ENCODE assay signal across 21 mouse cellular contexts in the genomic region with DNA sequence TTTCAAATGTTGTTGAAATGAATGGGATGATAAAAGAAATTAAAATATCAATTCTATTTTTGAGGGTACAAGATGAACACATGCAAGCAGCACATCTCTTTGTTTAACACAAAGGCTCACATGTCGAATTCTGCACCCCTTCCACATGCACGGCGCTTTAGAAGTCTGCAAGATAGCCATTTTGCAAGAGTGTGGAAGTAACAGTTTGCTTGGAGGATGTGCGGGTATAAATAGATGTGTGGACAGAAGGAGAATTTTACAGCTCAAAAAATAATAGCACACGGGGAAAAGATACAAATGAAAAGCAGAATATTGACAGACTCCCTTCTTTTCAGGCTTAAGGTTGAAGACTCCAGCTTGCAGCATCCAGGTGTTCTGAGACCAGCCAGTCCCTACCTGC. TPM values are rescaled to one million over a fixed set of nuclear protein-coding genes. Genes with fewer than 3 reads are reported as not detected.
A peak's percentile ranks its signal among the peaks of the same experiment; 100 is the strongest.
DNase-seq lines count a peak whose midpoint lies in the region; ATAC-seq lines count a peak whose summit lies in the region.
"Had no signal": no experiment of that assay in that cellular context is flagged by ENCODE, and none has a peak within 500 bp of the region (broad histone marks: within the 10 kb centered on the region; RNA-seq: fewer than 3 reads in every experiment).

No protein-coding gene starts in this region.

- no peaks in the 10 kb centered on the region for H3K36me3 ChIP-seq in forebrain, embryonic 12.5 days (replicated peaks)
- H3K36me3 ChIP-seq in forebrain, embryonic 11.5 days (ENCODE audit: control insufficient read depth, insufficient read depth, low read length) = no peaks in the 10 kb centered on the region
- no peaks in the 10 kb centered on the region for H3K36me3 ChIP-seq in neural tube, embryonic 12.5 days
- H3K36me3 ChIP-seq in midbrain, embryonic 14.5 days (ENCODE audit: control insufficient read depth, insufficient read depth, low read length) = no peaks in the 10 kb centered on the region
- H3K36me3 ChIP-seq: embryonic facial prominence, embryonic 12.5 days; limb, embryonic 15.5 days had no signal

- no peak overlapping the region for H3K27ac ChIP-seq in forebrain, embryonic 12.5 days
- no peak overlapping the region for H3K27ac ChIP-seq in forebrain, embryonic 11.5 days (ENCODE audit: low read depth, low read length)
- H3K27ac ChIP-seq in neural tube, embryonic 12.5 days = no peak overlapping the region
- peak overlapping the region; percentile 91; the same call in 1 of the 2 replicates for H3K27ac ChIP-seq in midbrain, embryonic 14.5 days (replicated peaks; ENCODE audit: low read depth, low read length)
- H3K27ac ChIP-seq: embryonic facial prominence, embryonic 12.5 days; gastrocnemius, adult 2 months; limb, embryonic 15.5 days had no signal

- no peak overlapping the region for H3K9ac ChIP-seq in forebrain, embryonic 12.5 days
- no peak overlapping the region for H3K9ac ChIP-seq in forebrain, embryonic 11.5 days (ENCODE audit: low read length)
- H3K9ac ChIP-seq in neural tube, embryonic 12.5 days = peak overlapping the region; percentile 13; the same call in 1 of the 2 replicates
- H3K9ac ChIP-seq in midbrain, embryonic 14.5 days (replicated peaks; ENCODE audit: low read length) = peak overlapping the region; percentile 70
- H3K9ac ChIP-seq: embryonic facial prominence, embryonic 12.5 days; limb, embryonic 15.5 days; liver, postnatal 0 days had no signal

- WGBS in forebrain, embryonic 12.5 days = 77% methylated on average over 5 of the region's 5 CpGs
- WGBS in forebrain, embryonic 11.5 days = 81% methylated on average over 5 of the region's 5 CpGs
- 80% methylated on average over 5 of the region's 5 CpGs for WGBS in neural tube, embryonic 12.5 days
- WGBS in midbrain, embryonic 14.5 days = 71% methylated on average over 5 of the region's 5 CpGs

- H3K4me3 ChIP-seq in forebrain, embryonic 12.5 days (replicated peaks) = peak overlapping the region; percentile 61
- no peak overlapping the region for H3K4me3 ChIP-seq in forebrain, embryonic 11.5 days (ENCODE audit: low read depth, low read length)
- H3K4me3 ChIP-seq in neural tube, embryonic 12.5 days = peak overlapping the region; percentile 51
- H3K4me3 ChIP-seq in midbrain, embryonic 14.5 days (replicated peaks; ENCODE audit: low read depth, low read length) = peak overlapping the region; percentile 50
- H3K4me3 ChIP-seq: embryonic facial prominence, embryonic 12.5 days; gastrocnemius, adult 2 months; limb, embryonic 15.5 days had no signal

- DNase-seq in forebrain, embryonic 11.5 days (ENCODE audit: low spot score) = no peak
- DNase-seq in neural tube, embryonic 10.5 days (ENCODE audit: extremely low spot score, low spot score) = no peak
- peak; percentile 61 for DNase-seq in midbrain, embryonic 14.5 days
- no peak for DNase-seq in spleen, postnatal 14 days (ENCODE audit: low spot score in 2 of 2)
- no peak for DNase-seq in right cerebral cortex, postnatal 14 days
- DNase-seq: cerebellum, adult 11 months; gastrocnemius, adult 2 months; heart, adult 18-20 months; kidney, adult 8-10 months; kidney, postnatal 25 days; liver, postnatal 0 days; lung, postnatal 14 days; thymus, adult 18-20 months had no signal

- peak overlapping the region; percentile 29 for H3K4me2 ChIP-seq in forebrain, embryonic 12.5 days
- no peak overlapping the region for H3K4me2 ChIP-seq in forebrain, embryonic 11.5 days (ENCODE audit: low read depth, low read length, severe bottlenecking)
- H3K4me2 ChIP-seq in neural tube, embryonic 12.5 days (replicated peaks) = peak overlapping the region; percentile 87
- H3K4me2 ChIP-seq in midbrain, embryonic 14.5 days (ENCODE audit: low read length) = peak overlapping the region; percentile 72
- H3K4me2 ChIP-seq: embryonic facial prominence, embryonic 12.5 days; limb, embryonic 15.5 days had no signal

- no peaks in the 10 kb centered on the region for H3K9me3 ChIP-seq in forebrain, embryonic 12.5 days
- H3K9me3 ChIP-seq in forebrain, embryonic 11.5 days (ENCODE audit: control insufficient read depth, low read length) = no peaks in the 10 kb centered on the region
- no peaks in the 10 kb centered on the region for H3K9me3 ChIP-seq in neural tube, embryonic 12.5 days
- H3K9me3 ChIP-seq in midbrain, embryonic 14.5 days (ENCODE audit: control insufficient read depth, low read length) = no peaks in the 10 kb centered on the region
- H3K9me3 ChIP-seq: embryonic facial prominence, embryonic 12.5 days; limb, embryonic 15.5 days had no signal

- ATAC-seq in forebrain, embryonic 12.5 days (ENCODE audit: low FRiP score) = no peak
- no peak for ATAC-seq in forebrain, embryonic 11.5 days (replicated peaks; ENCODE audit: low FRiP score)
- no peak for ATAC-seq in neural tube, embryonic 12.5 days (ENCODE audit: low FRiP score, low read depth)
- no peak for ATAC-seq in midbrain, embryonic 14.5 days (ENCODE audit: low FRiP score, low TSS enrichment)
- ATAC-seq in frontal cortex, adult (ENCODE audit: low TSS enrichment) = no peak
- ATAC-seq: liver, postnatal 0 days had no signal

- peaks cover 17% of the 10 kb centered on the region for H3K4me1 ChIP-seq in forebrain, embryonic 12.5 days
- no peaks in the 10 kb centered on the region; the same call in 1 of the 2 replicates for H3K4me1 ChIP-seq in forebrain, embryonic 11.5 days (replicated peaks; ENCODE audit: control insufficient read depth, insufficient read depth, low read length)
- H3K4me1 ChIP-seq in neural tube, embryonic 12.5 days = peaks cover 8% of the 10 kb centered on the region
- peaks cover 14% of the 10 kb centered on the region for H3K4me1 ChIP-seq in midbrain, embryonic 14.5 days (ENCODE audit: control insufficient read depth, insufficient read depth, low read length)

- H3K27me3 ChIP-seq in forebrain, embryonic 12.5 days = peaks cover 55% of the 10 kb centered on the region
- peaks cover 16% of the 10 kb centered on the region for H3K27me3 ChIP-seq in forebrain, embryonic 11.5 days (ENCODE audit: control insufficient read depth, insufficient read depth, low read length)
- peaks cover 21% of the 10 kb centered on the region for H3K27me3 ChIP-seq in neural tube, embryonic 12.5 days (replicated peaks)
- no peaks in the 10 kb centered on the region for H3K27me3 ChIP-seq in midbrain, embryonic 14.5 days (ENCODE audit: control insufficient read depth, insufficient read depth, low read length)
- H3K27me3 ChIP-seq: CH12.LX had no signal

RNA-seq across cellular contexts. Expression of a gene that starts 2.9 kb away (rescaled TPM):
- 7.3 and 9.5 TPM in 2 replicates for polyA plus RNA-seq in forebrain, embryonic 12.5 days (2016; fragmentation: Nextera tagmentation; extraction: Ambion mirVana)
- 3.1 and 3.5 TPM in 2 replicates for polyA plus RNA-seq in forebrain, embryonic 11.5 days (2014; fragmentation: Nextera tagmentation; extraction: Ambion mirVana)
- 15.1 and 15.4 TPM in 2 replicates for polyA plus RNA-seq in neural tube, embryonic 12.5 days (2016; fragmentation: Nextera tagmentation; extraction: Ambion mirVana)
- polyA plus RNA-seq in midbrain, embryonic 14.5 days (2014; fragmentation: Nextera tagmentation; extraction: Ambion mirVana) = 41.1 and 53.9 TPM in 2 replicates
- polyA plus RNA-seq: small intestine, adult 2 months; urinary bladder, adult 2 months had no signal

Comparison
In these comparisons a context has a peak if more than half of its experiments do, and no peak if none do; other contexts are left out.
1. H3K9ac ChIP-seq: peak in neural tube, embryonic 12.5 days (single experiment) and midbrain, embryonic 14.5 days (single experiment); none in forebrain, embryonic 12.5 days (single experiment) and forebrain, embryonic 11.5 days (single experiment).